Mouse (Mus musculus): ENCODE results near the gene Ciita.

Ciita gene

DNA sequence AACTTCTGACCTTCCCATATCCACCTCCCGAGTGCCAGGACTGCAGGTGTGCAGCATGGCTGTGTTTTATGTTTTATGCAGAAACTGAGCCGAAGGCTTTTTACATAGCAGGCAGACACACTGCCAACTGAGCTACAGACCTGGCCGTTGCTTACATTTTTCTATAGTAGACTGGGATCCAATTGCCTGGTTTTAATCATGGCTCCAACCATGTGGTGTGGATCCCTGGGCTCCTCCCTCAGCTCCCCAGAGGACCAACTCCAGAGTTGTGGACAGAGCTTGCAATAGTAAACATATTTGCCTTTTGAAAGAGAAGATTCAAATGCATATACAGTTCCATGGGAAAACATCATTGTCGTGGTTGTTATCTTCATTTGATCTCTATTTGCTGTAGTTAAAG is 71.7 kb downstream of the Ciita start:
- DNase-seq (ENCODE audit: low read depth, low spot score), result no peak

DNA sequence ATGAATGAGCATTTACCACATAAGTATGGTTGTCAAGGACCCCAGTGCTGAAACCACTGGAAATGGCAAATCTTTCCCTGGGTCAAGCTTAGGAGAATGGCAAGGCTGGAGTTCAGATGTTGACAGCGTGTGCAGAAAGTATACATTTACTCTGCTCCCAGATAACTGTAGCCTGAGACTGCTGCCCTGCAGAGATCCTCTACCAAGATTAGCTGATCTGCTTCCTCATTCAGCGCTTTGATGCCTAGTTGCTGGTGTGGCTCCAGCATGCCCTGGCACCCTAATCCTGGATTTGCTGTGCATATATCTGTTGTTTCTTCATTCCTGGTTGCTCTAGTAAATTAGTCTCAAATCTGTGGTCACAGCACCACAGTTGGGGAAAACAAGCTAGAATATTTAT is 74.0 kb downstream of the Ciita start:
- DNase-seq (ENCODE audit: low read depth, low spot score), result no peak

DNA sequence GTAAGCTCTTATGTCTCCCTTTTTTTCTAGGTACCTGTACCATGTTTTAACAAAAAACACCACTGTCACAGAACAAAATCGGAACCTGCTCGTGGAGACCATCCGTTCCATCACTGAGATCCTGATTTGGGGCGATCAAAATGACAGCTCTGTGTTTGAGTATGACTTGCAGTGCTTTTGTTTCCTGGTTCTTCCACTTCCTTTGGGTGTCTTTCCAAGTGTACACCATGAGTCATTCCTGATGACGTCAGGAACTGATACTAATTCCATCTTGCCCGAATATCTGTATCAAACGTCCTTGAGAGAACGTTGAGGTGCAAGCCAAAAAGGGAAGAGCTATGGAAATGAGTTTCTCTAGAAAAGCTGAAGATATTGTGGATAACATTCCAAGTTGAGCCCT is 80.1 kb downstream of the Ciita start:
- no peak for DNase-seq (ENCODE audit: low read depth, low spot score)

DNA sequence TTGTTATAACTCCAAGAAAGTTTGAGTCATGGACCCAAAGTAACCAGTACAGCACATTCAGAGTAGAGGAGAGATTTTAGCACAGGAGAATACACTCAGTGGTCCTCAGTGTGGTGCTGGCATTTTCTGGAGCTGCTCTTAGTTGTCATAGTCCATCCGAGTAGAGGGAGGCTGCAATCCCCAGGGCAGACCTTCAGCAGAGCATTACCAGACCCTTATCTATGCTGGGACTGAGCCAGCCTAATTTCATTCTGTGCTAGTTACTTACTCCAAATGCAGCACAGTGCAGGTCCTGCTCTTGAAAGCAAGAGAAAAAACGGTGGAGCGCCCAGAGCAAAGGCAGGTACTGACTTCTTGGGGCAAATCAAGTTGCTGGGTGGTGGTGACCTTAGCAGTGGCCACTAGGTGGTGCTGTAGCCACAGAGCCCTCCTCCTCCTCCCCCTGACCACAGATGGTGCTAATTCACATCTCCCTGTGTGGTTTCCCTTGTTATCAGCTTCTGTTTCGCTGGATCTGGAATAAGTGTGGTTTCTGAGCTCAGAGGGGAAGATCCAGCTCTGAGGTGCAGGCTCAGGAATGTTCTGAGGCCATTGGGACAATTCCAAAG is 85.5 kb downstream of the Ciita start:
- peak; percentile 80 for DNase-seq (ENCODE audit: low read depth, low spot score)

DNA sequence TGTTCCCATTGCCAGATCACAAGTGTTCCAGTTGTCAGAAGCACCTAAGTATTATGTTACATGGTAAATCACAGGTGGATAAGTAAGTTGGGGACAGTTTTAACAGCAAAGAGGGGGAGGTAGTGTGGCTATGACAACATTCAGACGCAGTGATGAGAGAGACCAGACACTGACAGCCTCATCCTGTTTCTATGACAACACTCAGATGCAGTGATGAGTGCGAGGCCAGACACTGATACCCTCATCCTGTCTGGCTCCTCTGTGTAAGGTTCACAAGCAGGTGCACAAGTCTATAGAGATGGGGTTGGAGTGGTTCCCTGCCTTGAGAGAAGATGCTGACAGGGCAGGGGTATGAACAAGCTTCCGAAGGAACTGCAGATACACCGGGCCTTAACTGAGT is 87.3 kb downstream of the Ciita start:
- DNase-seq (ENCODE audit: low read depth, low spot score), result no peak

DNA sequence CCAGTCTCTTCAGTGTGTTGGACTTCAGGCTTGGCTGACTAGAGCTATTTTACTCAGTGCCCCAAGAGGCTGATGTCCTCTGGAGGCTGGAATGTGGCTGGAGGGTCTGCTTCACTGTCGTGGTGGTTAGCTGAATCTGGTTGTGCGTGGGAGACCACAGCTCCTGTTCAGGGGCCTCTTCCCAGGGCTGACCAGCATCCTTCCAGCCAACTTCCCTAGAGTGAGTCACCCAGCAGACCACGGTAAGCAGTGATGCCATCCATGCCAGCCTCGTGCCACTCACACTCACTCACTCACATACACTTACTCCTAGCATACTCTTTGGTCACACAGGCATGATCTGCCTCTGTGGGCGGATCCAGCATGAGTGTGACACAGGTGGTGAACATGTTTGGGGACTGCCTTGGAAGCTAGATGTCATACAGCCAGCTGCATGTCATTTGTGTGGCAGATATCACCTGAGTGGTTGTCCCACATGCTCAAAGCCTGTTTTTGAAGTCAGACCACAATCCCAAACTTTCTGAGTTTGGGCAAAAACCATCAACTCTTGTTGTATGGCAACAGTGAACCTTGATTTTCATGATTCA is 90.0 kb downstream of the Ciita start:
- DNase-seq (ENCODE audit: low read depth, low spot score), result no peak

DNA sequence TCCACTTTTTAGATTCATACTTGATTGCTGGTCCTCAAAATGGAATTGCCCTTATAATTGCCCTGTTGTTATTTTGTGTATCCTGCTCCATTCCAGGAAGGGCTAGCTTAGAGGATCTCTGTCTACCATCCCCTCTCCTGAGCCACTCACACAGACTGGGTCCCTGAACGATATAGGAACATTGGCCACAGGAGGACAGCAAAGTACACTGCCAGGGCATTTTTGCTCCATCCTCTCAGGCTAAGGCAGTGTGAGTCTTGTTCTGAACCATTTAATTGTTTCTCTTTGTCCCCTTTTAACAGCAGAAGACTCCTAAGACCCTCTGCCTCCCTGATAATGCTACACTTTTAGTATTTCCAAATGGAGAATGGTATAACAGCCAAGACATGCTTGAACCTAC is 90.8 kb downstream of the Ciita start:
- DNase-seq (ENCODE audit: low read depth, low spot score), result no peak

DNA sequence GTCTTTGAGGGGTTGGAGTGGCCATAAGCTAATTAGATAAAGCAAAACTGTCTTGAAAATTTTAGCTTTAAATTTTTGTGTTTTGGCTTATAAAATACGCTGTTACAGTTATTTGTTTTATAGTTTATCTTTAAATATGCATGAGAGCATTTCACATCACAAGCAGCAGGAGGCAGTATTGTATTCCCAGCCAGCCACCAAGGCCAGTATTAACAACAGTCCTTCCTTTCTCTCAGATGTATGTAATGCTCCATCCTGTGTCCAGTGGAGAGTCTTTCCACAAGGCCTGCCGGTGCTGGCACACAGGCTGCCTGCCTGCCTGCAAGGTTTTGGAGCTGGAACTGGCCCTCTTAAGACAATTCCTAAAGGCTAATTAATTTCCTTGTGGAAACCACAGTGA is 92.0 kb downstream of the Ciita start:
- peak; percentile 33 for DNase-seq (ENCODE audit: low read depth, low spot score)

DNA sequence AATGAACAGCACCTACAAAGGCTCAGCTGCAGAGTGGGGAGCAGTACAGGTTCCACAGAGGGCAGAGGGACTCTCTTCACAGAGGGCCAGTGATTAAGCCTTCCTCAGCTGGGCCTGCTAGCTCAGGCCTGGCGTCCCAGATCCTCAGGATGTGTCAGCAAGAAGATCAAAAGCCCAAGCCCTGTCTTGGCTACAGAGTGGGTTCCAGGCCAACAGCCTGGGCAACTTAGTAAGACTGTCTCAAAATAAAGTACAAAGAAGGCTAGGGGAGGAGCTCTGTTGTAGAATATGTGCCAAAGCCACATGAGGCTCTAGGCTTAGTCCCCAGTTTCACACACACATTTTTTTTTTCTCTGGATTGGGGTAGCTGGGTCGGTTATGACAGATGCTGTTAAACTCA is 95.1 kb downstream of the Ciita start:
- DNase-seq (ENCODE audit: low read depth, low spot score), result no peak

DNA sequence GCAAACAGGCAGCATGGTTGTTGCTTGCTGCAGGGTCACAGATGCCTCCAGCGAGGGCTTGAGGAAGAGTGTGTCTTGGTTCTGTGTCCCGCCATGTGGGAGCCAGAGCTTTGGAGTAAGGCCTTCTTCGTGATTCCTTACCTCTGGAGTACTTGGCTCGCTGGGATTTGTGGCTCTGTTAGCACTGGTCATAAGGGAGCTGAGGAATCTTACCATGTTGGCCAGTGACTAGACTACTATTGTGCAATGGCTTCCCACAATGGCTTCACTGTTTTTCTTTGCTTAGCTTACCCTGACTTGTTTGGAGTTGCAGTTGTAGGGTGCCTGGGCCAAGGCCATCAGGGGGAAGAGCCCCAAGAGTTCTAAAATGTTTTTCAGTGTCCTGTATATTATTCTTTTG is 96.1 kb downstream of the Ciita start:
- DNase-seq (ENCODE audit: low read depth, low spot score), result no peak

DNA sequence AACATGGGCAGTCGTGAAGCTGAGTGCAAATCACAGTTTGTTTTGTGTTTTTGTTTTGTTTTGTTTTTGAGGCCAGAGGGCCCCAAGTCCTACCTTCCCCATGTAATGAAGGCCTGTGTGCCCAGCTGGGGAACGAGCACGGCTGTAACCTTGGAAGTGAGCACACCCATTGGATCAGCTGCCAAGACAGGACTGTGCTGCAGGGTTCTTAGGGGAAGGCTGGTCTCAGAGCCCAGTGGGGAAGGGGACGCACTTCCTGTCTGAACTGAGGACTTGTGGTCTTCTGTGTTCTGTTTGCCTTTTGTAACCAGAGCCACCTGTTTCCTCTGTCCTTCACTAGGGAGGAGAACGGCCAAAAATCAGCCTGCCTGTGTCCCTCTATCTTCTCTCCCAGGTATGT is 97.7 kb downstream of the Ciita start:
- no peak for DNase-seq (ENCODE audit: low read depth, low spot score)

Data from ZHBTc4 (cell line).